ENCODE assay signal across 7 mouse cellular contexts in the genomic region with DNA sequence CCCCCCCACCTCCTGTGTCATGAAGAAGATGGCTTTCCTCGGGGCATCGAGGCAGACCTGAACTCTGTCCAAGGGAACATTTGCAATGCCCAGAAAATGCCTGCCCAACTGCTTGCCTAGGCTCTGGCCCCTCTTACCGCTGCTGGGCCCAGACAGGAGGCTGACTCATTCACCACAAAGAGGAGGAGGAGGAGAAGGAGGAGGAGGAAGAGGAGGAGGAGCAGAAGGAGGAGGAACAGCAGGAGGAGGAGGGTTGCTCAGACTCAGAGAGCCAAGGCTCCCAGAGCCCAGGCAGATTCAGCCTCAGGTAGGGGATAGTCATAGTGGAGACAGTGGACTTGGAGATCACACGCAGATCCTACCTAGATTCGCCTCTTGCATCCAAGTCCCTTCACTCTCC. TPM values are rescaled to one million over a fixed set of nuclear protein-coding genes. Genes with fewer than 3 reads are reported as not detected.
A peak's percentile ranks its signal among the peaks of the same experiment; 100 is the strongest.
DNase-seq lines count a peak whose midpoint lies in the region; ATAC-seq and TF ChIP-seq lines count a peak whose summit lies in the region.

No protein-coding gene starts in this region.

- H3K9ac ChIP-seq in neural tube, embryonic 11.5 days (ENCODE audit: low read length), result no peak overlapping the region
- no peak overlapping the region for H3K9ac ChIP-seq in embryonic facial prominence, embryonic 13.5 days
- no peak overlapping the region for H3K9ac ChIP-seq in neural tube, embryonic 15.5 days (replicated peaks)

- 56% methylated on average over 5 of the region's 5 CpGs for WGBS in neural tube, embryonic 11.5 days
- 41% methylated on average over 5 of the region's 5 CpGs for WGBS in embryonic facial prominence, embryonic 13.5 days
- WGBS in neural tube, embryonic 15.5 days, result 48% methylated on average over 5 of the region's 5 CpGs
- WGBS in thymus, adult 2 months, result 3% methylated on average over 5 of the region's 5 CpGs

- TF ChIP-seq CTCF in thymus, adult 2 months (IDR thresholded peaks at IDR 0.05; ENCODE audit: borderline replicate concordance, control insufficient read depth, extremely low read depth, insufficient read depth, low read length, poor library complexity), result no peak

- H3K4me3 ChIP-seq in neural tube, embryonic 11.5 days (ENCODE audit: low read depth, low read length), result no peak overlapping the region
- H3K4me3 ChIP-seq in embryonic facial prominence, embryonic 13.5 days, result peak overlapping the region; percentile 53
- H3K4me3 ChIP-seq in neural tube, embryonic 15.5 days (replicated peaks), result no peak overlapping the region
- no peak overlapping the region for H3K4me3 ChIP-seq in thymus, adult 2 months (ENCODE audit: control insufficient read depth, insufficient read depth, low read length)

- peaks cover 8% of the 10 kb centered on the region; the same call in 1 of the 2 replicates for H3K4me1 ChIP-seq in neural tube, embryonic 11.5 days (ENCODE audit: control insufficient read depth, insufficient read depth, low read length)
- H3K4me1 ChIP-seq in embryonic facial prominence, embryonic 13.5 days, result peaks cover 25% of the 10 kb centered on the region
- H3K4me1 ChIP-seq in neural tube, embryonic 15.5 days, result peaks cover 18% of the 10 kb centered on the region
- peaks cover 18% of the 10 kb centered on the region for H3K4me1 ChIP-seq in thymus, adult 2 months (replicated peaks; ENCODE audit: control insufficient read depth, insufficient read depth, low read length)

- no peaks in the 10 kb centered on the region for H3K36me3 ChIP-seq in neural tube, embryonic 11.5 days (ENCODE audit: control insufficient read depth, insufficient read depth, low read length)
- H3K36me3 ChIP-seq in embryonic facial prominence, embryonic 13.5 days, result no peaks in the 10 kb centered on the region
- no peaks in the 10 kb centered on the region for H3K36me3 ChIP-seq in neural tube, embryonic 15.5 days
- no peaks in the 10 kb centered on the region for H3K36me3 ChIP-seq in thymus, adult 2 months (ENCODE audit: control insufficient read depth, insufficient read depth, low read length)

- ATAC-seq in neural tube, embryonic 11.5 days (ENCODE audit: insufficient read depth, low FRiP score, low TSS enrichment), result no peak
- ATAC-seq in embryonic facial prominence, embryonic 13.5 days (ENCODE audit: insufficient number of reproducible peaks, insufficient read depth, low FRiP score, low TSS enrichment, low read depth), result no peak
- ATAC-seq in neural tube, embryonic 15.5 days (ENCODE audit: low FRiP score), result no peak

- no peak for TF ChIP-seq POLR2A in thymus, adult 2 months (IDR thresholded peaks at IDR 0.05; ENCODE audit: control insufficient read depth, extremely low read depth, insufficient read depth, low read length, poor library complexity)

- no peak overlapping the region for H3K27ac ChIP-seq in neural tube, embryonic 11.5 days (ENCODE audit: low read depth, low read length)
- no peak overlapping the region for H3K27ac ChIP-seq in embryonic facial prominence, embryonic 13.5 days
- no peak overlapping the region for H3K27ac ChIP-seq in neural tube, embryonic 15.5 days (replicated peaks)
- no peak overlapping the region for H3K27ac ChIP-seq in thymus, adult 2 months (ENCODE audit: control insufficient read depth, insufficient read depth, low read length)

- no peaks in the 10 kb centered on the region for H3K9me3 ChIP-seq in neural tube, embryonic 11.5 days (ENCODE audit: control insufficient read depth, low read length)
- no peaks in the 10 kb centered on the region for H3K9me3 ChIP-seq in embryonic facial prominence, embryonic 13.5 days
- no peaks in the 10 kb centered on the region for H3K9me3 ChIP-seq in neural tube, embryonic 15.5 days (replicated peaks)

- no peak for DNase-seq in neural tube, embryonic 11.5 days (ENCODE audit: low spot score)
- no peak for DNase-seq in neural tube, embryonic 10.5 days (ENCODE audit: extremely low spot score, low spot score)
- DNase-seq in kidney, postnatal 36 days, result peak; percentile 72
- no peak for DNase-seq in c-Kit-positive CD71-positive TER-119-positive erythroid progenitor cells, embryonic 14.5 days (ENCODE audit: low spot score)
- no peak for DNase-seq in thymus, adult 2 months

- peak overlapping the region; percentile 55; the same call in 1 of the 2 replicates for H3K4me2 ChIP-seq in neural tube, embryonic 11.5 days (ENCODE audit: low read depth)
- H3K4me2 ChIP-seq in embryonic facial prominence, embryonic 13.5 days, result peak overlapping the region; percentile 91
- peak overlapping the region; percentile 78 for H3K4me2 ChIP-seq in neural tube, embryonic 15.5 days

- H3K27me3 ChIP-seq in neural tube, embryonic 11.5 days (ENCODE audit: control insufficient read depth, insufficient read depth, low read length), result peaks cover 19% of the 10 kb centered on the region
- peaks cover 60% of the 10 kb centered on the region for H3K27me3 ChIP-seq in embryonic facial prominence, embryonic 13.5 days
- peaks cover 36% of the 10 kb centered on the region for H3K27me3 ChIP-seq in neural tube, embryonic 15.5 days (replicated peaks)
- H3K27me3 ChIP-seq in thymus, adult 2 months (ENCODE audit: control insufficient read depth, insufficient read depth, low read length), result no peaks in the 10 kb centered on the region; the same call in 1 of the 2 replicates

RNA-seq across cellular contexts. Expression of gene Vdr, which starts 3.2 kb away (rescaled TPM):
- polyA plus RNA-seq in neural tube, embryonic 11.5 days (2014; fragmentation: Nextera tagmentation; extraction: Ambion mirVana), result 0.16 TPM in 1 of 2 replicates, not detected in the other
- 2.3 and 2.8 TPM in 2 replicates for polyA plus RNA-seq in embryonic facial prominence, embryonic 13.5 days (2015; fragmentation: Nextera tagmentation; extraction: Ambion mirVana)
- polyA plus RNA-seq in neural tube, embryonic 15.5 days (2015; fragmentation: Nextera tagmentation; extraction: Ambion mirVana), result 0.17 and 0.63 TPM in 2 replicates
- polyA plus RNA-seq in thymus, adult 2 months (2012; rRNA removed), result 5.3 and 6.2 TPM in 2 replicates

RNA-seq across cellular contexts. Expression of gene Tmem106c, which starts 56.8 kb away (rescaled TPM):
- polyA plus RNA-seq in neural tube, embryonic 11.5 days (2014; fragmentation: Nextera tagmentation; extraction: Ambion mirVana), result 50.2 and 55.9 TPM in 2 replicates
- polyA plus RNA-seq in embryonic facial prominence, embryonic 13.5 days (2015; fragmentation: Nextera tagmentation; extraction: Ambion mirVana), result 37.8 and 38.7 TPM in 2 replicates
- polyA plus RNA-seq in neural tube, embryonic 15.5 days (2015; fragmentation: Nextera tagmentation; extraction: Ambion mirVana), result 48.0 and 48.6 TPM in 2 replicates
- 38.4 and 40.0 TPM in 2 replicates for polyA plus RNA-seq in thymus, adult 2 months (2012; rRNA removed)

Comparison
In these comparisons a context has a peak if more than half of its experiments do, and no peak if none do; other contexts are left out.
1. DNase-seq: peak in kidney, postnatal 36 days (2 of 2); none in neural tube, embryonic 11.5 days (single experiment), neural tube, embryonic 10.5 days (single experiment), c-Kit-positive CD71-positive TER-119-positive erythroid progenitor cells, embryonic 14.5 days (single experiment) and thymus, adult 2 months (single experiment).
2. Peak in every context shown above with its lines, with median percentiles within 50 percentile points of each other: H3K4me2 ChIP-seq.